Mouse (Mus musculus) layer of hippocampus, adult 8-10 months (tissue): ENCODE data around the gene Alox12. TPM values are rescaled to one million over a fixed set of nuclear protein-coding genes. Genes with fewer than 3 reads are reported as not detected.

Experiments used
- DNase-seq, 2 experiments: peaks; one replicate each; pipeline ENCODE4 v3.0.0; 2022; ENCODE audit warnings: low spot score in 2 of 2
- total RNA-seq, 4 experiments: library from RNA; stranded (reverse); gene quantifications; 2 replicates each; pipeline ENCODE4 v1.2.4; 2022

Gene Alox12
- under 1 TPM; 0.17 to 0.41 (median 0.37) TPM for total RNA-seq

DNA sequence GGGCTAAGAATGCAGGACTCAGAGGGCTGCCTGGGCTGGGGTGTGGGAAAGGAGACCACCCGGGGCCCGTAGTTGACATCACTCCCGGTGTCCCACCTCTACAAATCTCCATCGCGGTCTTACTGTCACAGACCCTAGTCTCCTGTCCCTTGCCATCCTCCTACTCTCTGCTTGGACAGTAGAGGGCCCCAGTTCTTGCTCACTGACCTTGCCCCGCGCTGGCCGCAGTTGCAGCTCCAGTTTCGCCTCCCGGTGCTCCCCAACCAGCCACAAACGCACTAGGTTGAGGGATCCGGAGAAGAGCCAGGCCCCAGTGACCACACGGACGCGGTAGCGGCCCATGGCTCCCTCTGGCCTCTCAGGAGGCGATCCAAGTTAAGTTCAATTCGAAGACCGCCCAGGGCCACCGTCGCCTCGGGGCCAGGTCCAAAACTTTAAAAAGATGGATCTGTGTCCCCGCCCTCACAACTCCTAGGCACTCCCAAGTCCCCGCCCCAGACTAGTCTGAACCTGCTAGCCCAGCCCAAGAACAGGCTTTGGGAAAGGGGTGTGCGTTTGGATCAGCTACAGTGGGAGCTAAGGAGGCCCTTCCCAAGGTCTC, at the start of gene Alox12:
TSS of gene Alox12 (minus strand) at position 423 of the 601 bp plus-strand sequence.
- no peak for DNase-seq

- DNase-seq = no peak
These were observed 47.1 kb upstream of the Alox12 start for GRCm38 (mm10) chr11:70302293-70302692.

- DNase-seq = no peak
These were observed 42.8 kb upstream of the Alox12 start for GRCm38 (mm10) chr11:70297836-70298454.

DNA sequence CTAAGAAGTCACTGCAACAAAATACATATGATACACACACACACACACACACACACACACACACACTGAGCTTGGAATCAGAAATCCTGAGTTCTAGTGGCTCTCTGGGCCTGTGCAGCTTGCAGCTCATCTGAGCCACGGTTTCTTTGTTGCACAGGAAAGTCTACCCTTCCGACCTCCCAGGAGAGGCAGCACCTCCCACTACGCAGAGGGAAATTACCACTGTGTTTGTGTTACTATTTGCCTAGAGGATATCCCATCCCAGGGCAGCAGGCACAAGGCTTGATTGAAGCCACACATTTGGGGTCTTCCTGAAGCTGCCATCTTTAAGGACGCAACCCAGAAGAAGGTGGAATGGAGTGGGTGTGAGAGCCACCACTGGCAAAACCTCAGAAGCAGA, 42.3 kb upstream of the Alox12 start:
- DNase-seq = no peak

- peak; percentile 25 to 63 for DNase-seq
These were observed 38.7 kb upstream of the Alox12 start for GRCm38 (mm10) chr11:70293881-70294280.

GRCm38 (mm10) chr11:70291235-70291634, 36.1 kb upstream of the Alox12 start:
- DNase-seq = no peak

DNA sequence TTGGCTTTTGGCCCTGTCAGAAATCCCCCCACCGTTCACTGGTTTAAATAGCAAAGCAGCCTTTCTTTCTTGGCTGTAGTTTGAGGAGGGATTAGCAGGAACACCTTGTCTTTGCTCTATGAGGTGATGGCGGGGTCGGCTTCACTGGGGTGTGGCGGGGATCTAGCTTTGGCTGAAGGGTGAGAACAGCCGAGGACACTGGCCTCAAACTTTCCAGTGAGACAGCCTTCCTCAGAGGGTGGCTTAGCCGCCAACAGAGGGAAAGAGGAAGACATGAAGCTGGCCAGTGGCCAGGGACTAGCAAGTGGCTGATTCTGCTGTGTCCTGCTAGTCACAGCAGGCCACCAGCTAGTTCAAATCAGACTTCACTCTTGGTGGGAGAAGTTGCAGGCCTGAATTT, 34.1 kb upstream of the Alox12 start:
- peak in 1 of 2 experiments; percentile 11 for DNase-seq

DNA sequence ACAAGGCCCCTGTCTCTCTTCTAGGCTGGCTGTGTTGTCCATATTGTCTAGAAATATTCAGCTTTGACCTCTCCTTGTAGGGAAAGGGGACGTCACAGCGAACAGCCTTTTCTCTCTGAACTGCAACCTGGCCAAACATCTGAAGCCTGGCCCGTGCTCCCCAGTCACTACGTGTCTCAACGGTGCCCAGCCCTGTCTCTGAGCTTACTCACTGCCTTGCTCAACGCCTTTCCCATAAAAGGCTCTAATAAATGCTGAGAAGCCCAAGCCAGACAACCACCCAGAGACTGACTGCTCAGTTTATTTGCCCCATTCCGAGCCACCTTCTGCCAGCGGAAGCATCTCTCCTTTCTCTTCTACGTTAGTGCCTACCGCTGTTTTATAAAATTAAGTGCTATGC, 32.9 kb upstream of the Alox12 start:
- no peak for DNase-seq

- DNase-seq = no peak
These were observed 30.5 kb upstream of the Alox12 start for GRCm38 (mm10) chr11:70285686-70286085.

- no peak for DNase-seq
These were observed 29.6 kb upstream of the Alox12 start for GRCm38 (mm10) chr11:70284757-70285156.

- no peak for DNase-seq
These were observed 28.5 kb upstream of the Alox12 start for GRCm38 (mm10) chr11:70283666-70284065.

DNA sequence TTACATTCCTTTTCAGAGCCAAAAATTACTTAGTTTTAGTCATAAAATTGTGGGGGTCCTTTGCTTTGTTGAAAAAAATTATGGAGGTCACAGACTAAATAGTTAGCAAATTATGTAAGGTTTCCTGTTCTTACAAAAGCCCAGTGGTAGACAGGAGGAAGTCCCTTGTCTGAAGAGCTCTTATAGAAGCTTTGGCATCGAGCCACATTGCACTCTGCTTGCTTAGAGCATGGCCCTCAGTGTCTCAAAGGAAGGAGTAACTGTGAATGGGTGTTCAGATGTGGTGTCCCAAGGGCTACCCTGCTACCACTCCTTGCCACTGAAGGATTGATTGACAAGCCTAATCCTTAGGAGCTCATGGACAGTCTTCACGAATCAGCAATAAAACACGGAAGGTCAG, 25.3 kb upstream of the Alox12 start:
- DNase-seq = peak in 1 of 2 experiments; percentile 5

- DNase-seq = no peak
These were observed 23.8 kb upstream of the Alox12 start for GRCm38 (mm10) chr11:70278961-70279360.

DNA sequence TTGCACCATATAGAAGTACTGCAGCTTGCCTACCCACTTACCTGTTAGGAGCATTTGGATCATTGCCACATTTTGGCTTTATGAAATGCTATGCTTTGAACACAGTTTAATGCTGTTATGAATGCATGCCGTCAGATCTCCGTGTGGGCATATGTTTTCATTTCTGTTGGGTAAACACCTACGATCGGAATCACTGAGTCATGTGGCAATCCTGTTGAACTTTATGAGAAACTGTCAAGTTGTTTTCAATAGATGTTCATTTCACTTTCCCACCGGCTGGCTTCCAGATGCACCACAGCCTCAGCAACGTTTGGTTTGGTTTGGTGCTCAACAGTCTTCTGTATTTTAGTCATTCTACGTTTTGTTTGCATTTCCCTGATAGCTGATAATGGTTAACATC, 16.5 kb upstream of the Alox12 start:
- peak in 1 of 2 experiments; percentile 9 for DNase-seq

DNA sequence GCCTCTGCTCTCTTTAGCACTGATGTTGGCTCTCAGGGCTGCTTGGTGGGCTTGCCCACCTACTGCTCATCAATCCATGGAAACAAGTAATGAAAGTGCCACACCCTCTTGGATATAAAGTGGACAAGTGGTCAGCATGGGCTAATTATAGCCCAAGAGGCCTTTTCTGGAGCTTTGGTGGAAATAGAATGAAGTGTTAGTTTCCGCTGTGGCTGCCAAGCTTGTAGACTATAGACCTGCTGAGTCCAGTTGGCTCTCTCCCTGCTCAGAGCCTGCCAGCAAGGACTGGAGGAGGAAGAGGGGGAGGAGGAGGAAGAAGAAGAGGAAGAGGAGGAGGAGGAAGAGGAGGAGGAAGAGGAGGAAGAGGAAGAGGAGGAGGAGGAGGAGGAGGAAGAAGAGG, 11.3 kb upstream of the Alox12 start:
- no peak for DNase-seq

DNA sequence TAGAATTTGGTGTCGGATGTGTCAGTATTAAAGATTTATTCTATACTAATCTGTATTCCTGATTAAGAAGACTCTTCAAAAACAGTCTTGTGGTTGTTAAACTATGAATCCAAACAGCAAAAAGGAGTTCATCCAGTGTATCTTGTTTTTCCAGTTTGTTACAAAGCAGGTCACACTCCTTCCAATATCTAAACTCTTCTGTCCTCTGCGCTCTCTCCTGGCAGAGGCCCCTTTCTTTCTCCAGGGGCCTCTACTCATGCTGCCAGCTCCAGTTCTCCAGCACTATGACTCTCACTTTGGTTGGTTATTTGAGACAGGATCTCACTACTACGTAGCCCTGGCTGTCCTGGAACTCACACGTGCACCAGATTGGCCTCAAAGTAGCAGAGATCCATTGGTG, 10.7 kb upstream of the Alox12 start:
- no peak for DNase-seq

GRCm38 (mm10) chr11:70265252-70265651, 10.1 kb upstream of the Alox12 start:
- DNase-seq = no peak

DNA sequence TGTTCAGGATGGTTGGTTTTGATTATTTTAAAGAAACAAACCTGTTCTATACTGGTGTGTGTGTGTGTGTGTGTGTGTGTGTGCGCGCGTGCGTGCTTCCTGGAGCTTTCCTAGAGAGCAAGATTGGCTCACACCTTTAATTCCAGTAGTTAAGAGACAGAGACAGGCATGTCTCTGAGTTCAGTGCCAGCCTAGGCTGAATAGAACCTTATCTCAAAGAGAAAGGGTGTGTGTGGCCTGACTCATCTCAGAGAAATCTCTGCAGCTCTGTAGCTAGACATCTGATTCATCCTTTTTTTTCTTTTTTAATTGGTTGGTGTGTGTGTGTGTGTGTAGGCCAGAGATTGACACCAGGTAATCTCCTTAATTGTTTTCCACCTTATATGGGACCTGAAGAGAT, 3.9 kb upstream of the Alox12 start:
- DNase-seq = no peak

DNA sequence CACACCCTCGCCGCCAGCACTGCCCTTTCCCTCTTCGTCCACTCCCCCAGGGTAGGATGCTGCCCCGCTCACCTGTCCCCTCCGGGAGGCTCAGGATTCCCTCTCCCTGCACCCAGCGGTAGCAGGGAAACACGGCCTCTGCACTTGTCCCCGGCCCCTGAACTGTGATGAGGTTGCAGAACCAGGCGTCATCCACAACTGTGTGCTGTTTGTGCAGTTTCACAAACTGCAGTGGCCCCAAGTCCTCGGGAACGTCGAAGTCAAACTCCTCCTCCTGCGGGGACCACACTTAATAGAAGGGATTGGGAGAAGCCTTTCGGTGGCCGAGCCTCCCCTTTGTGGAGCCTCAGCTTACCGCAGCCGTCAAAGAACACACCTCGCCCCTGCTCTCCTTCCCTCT, 816 bp downstream of the Alox12 start:
- no peak for DNase-seq

DNA sequence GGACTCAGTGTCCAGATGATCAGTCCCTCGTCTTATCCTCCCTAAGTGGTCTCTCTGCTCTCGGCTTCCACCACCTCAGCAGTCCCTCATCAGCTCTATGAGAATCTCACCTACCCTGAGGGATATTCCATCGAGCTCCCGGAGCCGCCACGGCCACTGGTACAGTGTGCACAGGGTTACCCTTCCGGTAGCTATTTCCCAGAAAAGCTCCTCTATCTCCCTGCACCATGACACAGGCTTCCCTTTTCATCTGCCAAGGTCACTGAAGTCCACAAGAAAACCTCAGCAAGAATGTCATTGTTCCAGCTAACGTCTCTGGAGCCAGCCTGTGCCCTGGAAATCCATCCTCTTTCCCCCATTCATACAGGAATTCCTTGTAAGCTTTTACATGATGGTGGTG, 3.3 kb downstream of the Alox12 start:
- DNase-seq = no peak

- DNase-seq = no peak
These were observed 5.0 kb downstream of the Alox12 start for GRCm38 (mm10) chr11:70250150-70250549.

DNA sequence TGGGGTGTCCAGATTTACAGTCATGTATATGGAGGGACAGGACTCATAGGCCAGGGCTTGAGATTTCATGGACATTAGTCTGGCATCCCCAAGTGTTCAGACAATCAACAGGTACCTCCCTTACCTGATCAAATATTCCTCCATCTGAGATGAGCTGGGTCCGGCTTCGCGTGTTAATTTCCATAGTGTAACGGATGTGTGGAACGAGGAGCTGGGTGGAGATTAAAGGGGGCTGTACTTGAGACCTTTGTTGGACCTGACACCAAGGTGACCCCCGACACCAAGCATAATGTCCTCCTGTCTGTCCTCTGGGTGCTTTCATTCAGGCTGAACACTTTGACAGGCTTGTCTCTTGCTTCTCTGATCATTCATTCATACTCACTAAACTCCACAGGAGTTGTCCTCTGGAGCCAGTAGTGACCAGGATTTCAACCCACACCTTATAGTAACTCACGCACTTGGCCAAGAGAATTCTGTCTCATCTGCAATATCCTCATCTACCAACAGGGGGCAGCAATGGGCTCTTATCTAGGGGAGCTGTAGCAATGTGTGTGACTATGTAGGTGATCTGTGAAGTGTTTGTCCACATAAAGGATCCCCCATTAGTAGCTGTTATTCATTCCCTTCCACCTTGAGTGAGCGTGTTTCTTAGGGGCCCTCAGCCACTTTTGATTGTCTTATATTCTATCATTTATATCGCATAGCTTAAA, 7.9 kb downstream of the Alox12 start:
- peak in 1 of 2 experiments; percentile 55 for DNase-seq

- no peak for DNase-seq
These were observed 12.6 kb downstream of the Alox12 start for GRCm38 (mm10) chr11:70242591-70242990.
